Mouse (Mus musculus) G1E (cell line): ENCODE results near the gene Cdv3. TPM values are rescaled to one million over a fixed set of nuclear protein-coding genes. Genes with fewer than 3 reads are reported as not detected.

Source experiments
- ATAC-seq: 2 replicates; pipeline ENCODE4 v1.8.0; 2016; ENCODE audit warnings: mild to moderate bottlenecking; ENCODE audit not compliant: insufficient number of reproducible peaks, poor library complexity, low FRiP score, severe bottlenecking; ENCODE audit errors: extremely low read depth
- DNase-seq: peaks from one replicate; pipeline ENCODE4 v3.0.0; 2012; ENCODE audit warnings: low spot score
- H3K27me3 ChIP-seq: 2 replicates; pipeline ENCODE4 v1.6.1; 2012; ENCODE audit warnings: mild to moderate bottlenecking, low read length, inconsistent platforms; ENCODE audit not compliant: insufficient read depth
- H3K36me3 ChIP-seq: replicated peaks from 2 replicates; pipeline ENCODE3; 2012; ENCODE audit warnings: mild to moderate bottlenecking, inconsistent platforms
- H3K4me1 ChIP-seq: 2 replicates; pipeline ENCODE4 v1.6.1; 2012; ENCODE audit warnings: low read depth, low read length, inconsistent platforms, mixed read lengths; ENCODE audit not compliant: insufficient read depth
- H3K4me3 ChIP-seq: 2 replicates; pipeline ENCODE4 v1.5.1; 2012; ENCODE audit warnings: low read depth, mild to moderate bottlenecking, inconsistent platforms, low read length, moderate library complexity, mixed read lengths
- H3K9me3 ChIP-seq: replicated peaks from 2 replicates; pipeline ENCODE4 v1.6.1; 2012; ENCODE audit warnings: inconsistent platforms
- CTCF ChIP-seq: IDR thresholded peaks from 2 replicates; pipeline ENCODE4 v1.5.1; 2012; ENCODE audit warnings: low read depth, low read length, inconsistent platforms, mixed read lengths
- GATA1 ChIP-seq: IDR thresholded peaks from 2 replicates; pipeline ENCODE4 v1.6.1; 2012; ENCODE audit warnings: borderline replicate concordance, low read length, inconsistent platforms, mixed read lengths
- GATA2 ChIP-seq: IDR thresholded peaks from 2 replicates; pipeline ENCODE4 v1.6.1; 2012; ENCODE audit warnings: low read depth, low read length, inconsistent platforms, borderline replicate concordance
- POLR2AphosphoS5 ChIP-seq: IDR thresholded peaks from 2 replicates; pipeline ENCODE4 v1.6.1; 2012; ENCODE audit warnings: low read depth, low read length, inconsistent platforms; ENCODE audit not compliant: insufficient replicate concordance
- TAL1 ChIP-seq: conservative IDR thresholded peaks from 2 replicates; pipeline ENCODE4 v1.6.1; 2012; ENCODE audit warnings: low read depth, low read length, inconsistent platforms, mixed read lengths
- polyA plus RNA-seq: library from polyadenylated mRNA; stranded (reverse); fragments of >175 nt; gene quantifications from 2 replicates; pipeline ENCODE4 v1.2.3, GENCODE M21; 2012
- total RNA-seq, 2 experiments: library from RNA; stranded (forward) in 1 of 2; stranded (reverse) in 1 of 2; fragments of 200-1000 nt in 1 of 2; fragments of >200 nt in 1 of 2; fragmentation: Nextera tagmentation in 1 of 2; gene quantifications; 2 replicates each; pipeline ENCODE4 v1.2.3; 2014 to 2017

Gene Cdv3
- total and polyA plus RNA-seq, 3 experiments, result 162 to 469 (median 181) TPM

DNA sequence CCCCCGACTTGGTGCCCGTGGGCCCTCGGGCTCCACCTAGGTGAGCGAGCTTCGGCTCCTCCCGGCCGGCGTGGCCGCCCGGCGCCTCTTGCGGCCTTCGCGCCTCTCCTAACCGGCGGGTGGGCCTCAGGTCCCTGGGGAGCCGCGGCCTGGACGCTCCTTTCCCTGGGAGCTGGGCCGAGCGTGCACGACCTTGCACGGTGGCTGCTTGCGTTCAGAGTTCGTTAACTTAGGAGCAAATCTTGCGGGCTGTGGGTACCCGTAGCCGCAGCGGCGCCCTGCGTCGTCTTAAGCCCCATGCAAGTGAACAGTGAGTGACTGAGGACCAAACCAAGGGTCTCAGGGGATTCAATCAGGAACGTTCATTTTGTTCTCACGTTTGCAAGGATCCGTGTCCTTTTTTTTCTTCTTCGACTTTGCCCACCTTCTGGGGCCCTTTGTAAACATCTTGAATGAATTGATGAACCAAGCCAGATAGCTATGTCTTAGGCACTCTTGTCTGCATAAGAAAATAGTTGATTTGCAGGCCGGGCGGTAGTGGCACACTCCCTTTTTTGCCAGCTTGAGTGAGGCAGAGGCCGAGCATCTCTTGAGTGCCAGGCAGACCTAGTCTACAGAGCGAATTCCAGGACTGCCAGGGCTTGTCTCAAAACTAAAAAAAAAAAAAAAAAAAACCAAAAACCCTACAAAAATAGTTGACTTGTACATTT lies 60.2 kb downstream of the Cdv3 start:
- ATAC-seq, result no peak
- H3K4me1 ChIP-seq, result peaks cover 40% of the 10 kb centered on the region
- no peak for TF ChIP-seq POLR2AphosphoS5
- no peak for TF ChIP-seq CTCF
- no peak for TF ChIP-seq GATA2
- TF ChIP-seq GATA1, result no peak
- TF ChIP-seq TAL1, result no peak
- peaks cover 60% of the 10 kb centered on the region for H3K36me3 ChIP-seq
- no peaks in the 10 kb centered on the region for H3K27me3 ChIP-seq
- DNase-seq, result no peak
- H3K9me3 ChIP-seq, result no peaks in the 10 kb centered on the region
- H3K4me3 ChIP-seq, result peak overlapping the region; percentile 90

DNA sequence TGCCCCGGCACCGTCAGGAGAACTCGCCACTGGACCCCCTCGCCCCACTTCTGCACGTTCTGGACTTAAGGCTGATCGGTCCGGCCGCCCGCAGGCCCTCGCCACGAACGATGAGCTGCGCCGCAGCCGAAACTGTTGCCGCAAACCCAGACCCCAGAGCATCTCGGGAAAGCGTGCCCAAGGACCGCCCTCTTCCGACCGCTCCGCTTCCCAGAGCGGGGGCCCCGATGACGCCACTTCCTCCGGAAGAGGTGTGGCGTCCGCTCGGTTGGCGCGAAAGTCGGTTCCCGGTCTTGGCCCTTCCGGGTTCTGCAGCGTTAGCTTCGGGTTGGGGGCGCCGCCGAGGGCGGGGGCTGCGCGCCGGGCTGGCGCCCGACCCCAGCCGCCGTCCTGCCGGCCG lies 60.7 kb downstream of the Cdv3 start, which contains the start of the genes 1300017J02Rik and Topbp1:
Gene 1300017J02Rik, minus strand, starts transcription at position 156 of the 400 bp plus-strand sequence.
Gene Topbp1, plus strand, starts transcription at position 289 of the 400 bp plus-strand sequence.
- Histone ChIP-seq H3K27me3 (no peaks in the 10 kb centered on the region), H3K36me3 (peaks cover 55% of the 10 kb centered on the region), H3K4me1 (peaks cover 40% of the 10 kb centered on the region), H3K4me3 (peak within 1 kb of the TSS; percentile 90), H3K9me3 (no peaks in the 10 kb centered on the region)
- ATAC-seq, result peak; percentile 89
- TF ChIP-seq GATA2, result no peak
- TF ChIP-seq CTCF, result no peak
- TF ChIP-seq GATA1, result no peak
- TF ChIP-seq POLR2AphosphoS5, result no peak
- TF ChIP-seq TAL1, result no peak
- DNase-seq, result peak; percentile 77

Other genes with a start within 250 kb of the Cdv3 start
- gene Srprb, start 163.7 kb downstream of the Cdv3 start, total RNA-seq (2014; fragmentation: Nextera tagmentation), result 21.2 and 21.3 TPM in 2 replicates
- 24.2 and 24.9 TPM in 2 replicates for gene Srprb, start 163.7 kb downstream of the Cdv3 start, total RNA-seq (2017)
- gene Srprb, start 163.7 kb downstream of the Cdv3 start, polyA plus RNA-seq, result 15.9 and 26.7 TPM in 2 replicates
- not detected in 2 replicates for gene Gm20425, start 135.5 kb downstream of the Cdv3 start, total RNA-seq (2014; fragmentation: Nextera tagmentation)
- not detected in 2 replicates for gene Gm20425, start 135.5 kb downstream of the Cdv3 start, total RNA-seq (2017)
- 0.03 TPM in 1 of 2 replicates, not detected in the other for gene Gm20425, start 135.5 kb downstream of the Cdv3 start, polyA plus RNA-seq
- gene Trf, start 135.4 kb downstream of the Cdv3 start, total RNA-seq (2014; fragmentation: Nextera tagmentation), result 1.6 and 7.4 TPM in 2 replicates
- 26.8 and 33.4 TPM in 2 replicates for gene Trf, start 135.4 kb downstream of the Cdv3 start, total RNA-seq (2017)
- gene Trf, start 135.4 kb downstream of the Cdv3 start, polyA plus RNA-seq, result 0.21 TPM in 1 of 2 replicates, not detected in the other
- 31.0 and 42.4 TPM in 2 replicates for gene 1300017J02Rik, start 60.8 kb downstream of the Cdv3 start, total RNA-seq (2014; fragmentation: Nextera tagmentation)
- gene 1300017J02Rik, start 60.8 kb downstream of the Cdv3 start, total RNA-seq (2017), result 29.9 and 31.9 TPM in 2 replicates
- 5.7 and 6.9 TPM in 2 replicates for gene 1300017J02Rik, start 60.8 kb downstream of the Cdv3 start, polyA plus RNA-seq
- 449 and 472 TPM in 2 replicates for gene Topbp1, start 60.6 kb downstream of the Cdv3 start, total RNA-seq (2014; fragmentation: Nextera tagmentation)
- 273 and 298 TPM in 2 replicates for gene Topbp1, start 60.6 kb downstream of the Cdv3 start, total RNA-seq (2017)
- 40.9 and 59.7 TPM in 2 replicates for gene Topbp1, start 60.6 kb downstream of the Cdv3 start, polyA plus RNA-seq
- not detected in 2 replicates for gene Bfsp2, start 114.6 kb upstream of the Cdv3 start, total RNA-seq (2014; fragmentation: Nextera tagmentation)
- not detected in 2 replicates for gene Bfsp2, start 114.6 kb upstream of the Cdv3 start, total RNA-seq (2017)
- not detected in 2 replicates for gene Bfsp2, start 114.6 kb upstream of the Cdv3 start, polyA plus RNA-seq